Mouse (Mus musculus) small intestine, adult 2 months (tissue): ENCODE measurements around the gene Dglucy. TPM values are rescaled to one million over a fixed set of nuclear protein-coding genes. Genes with fewer than 3 reads are reported as not detected.

Experiments used
- H3K27ac ChIP-seq: fragments of 200-500 bp; 2 replicates; pipeline ENCODE4 v1.5.1; 2012; ENCODE audit warnings: low read depth, low read length, control low read depth, inconsistent platforms; ENCODE audit not compliant: insufficient read depth
- H3K27me3 ChIP-seq: fragments of 200-500 bp; 2 replicates; pipeline ENCODE4 v1.6.1; 2012; ENCODE audit warnings: mild to moderate bottlenecking, moderate library complexity, low read length, inconsistent platforms; ENCODE audit not compliant: control insufficient read depth, insufficient read depth
- H3K36me3 ChIP-seq: fragments of 200-500 bp; 2 replicates; pipeline ENCODE4 v1.6.1; 2012; ENCODE audit warnings: mild to moderate bottlenecking, low read length, control low read depth, inconsistent platforms; ENCODE audit not compliant: control insufficient read depth, insufficient read depth
- H3K4me1 ChIP-seq: fragments of 200-500 bp; 2 replicates; pipeline ENCODE4 v1.6.1; 2012; ENCODE audit warnings: low read length, inconsistent platforms, mixed read lengths; ENCODE audit not compliant: control insufficient read depth, insufficient read depth, insufficient read length
- H3K4me3 ChIP-seq: fragments of 200-500 bp; 2 replicates; pipeline ENCODE4 v1.5.1; 2012; ENCODE audit warnings: low read depth, mild to moderate bottlenecking, control low read depth, inconsistent platforms, low read length, moderate library complexity
- CTCF ChIP-seq: fragments of 200-500 bp; IDR thresholded peaks from 2 replicates; pipeline ENCODE4 v1.5.1; 2012; ENCODE audit warnings: low read depth, mild to moderate bottlenecking, control low read depth, inconsistent platforms, low read length, moderate library complexity, mixed read lengths; ENCODE audit not compliant: insufficient replicate concordance, insufficient read length; ENCODE audit errors: extremely low read depth
- POLR2A ChIP-seq: fragments of 200-500 bp; IDR thresholded peaks from 2 replicates; pipeline ENCODE4 v1.6.1; 2012; ENCODE audit warnings: low read depth, mild to moderate bottlenecking, control low read depth, inconsistent platforms, low read length, moderate library complexity
- WGBS: fragments of 180-500 bp; shearing (Covaris S2); methylation state at CpG from one replicate; pipeline ENCODE4 v1.1.7; 2018; 5-methylcytosine and 5-hydroxymethylcytosine counted together
- polyA plus RNA-seq: library from polyadenylated mRNA; depleted of rRNA; stranded (reverse); fragments of >200 nt; gene quantifications from 2 replicates; pipeline ENCODE4 v1.2.3, GENCODE M21; 2012; rRNA removed

The Dglucy gene
- polyA plus RNA-seq = 14.6 and 21.8 TPM in 2 replicates

- no peaks in the 10 kb centered on the region for H3K27me3 ChIP-seq
- WGBS = 5% methylated on average over 12 of the region's 12 CpGs
- TF ChIP-seq CTCF = no peak
- TF ChIP-seq POLR2A = peak; percentile 99
Observed at GRCm38 (mm10) chr12:100778934-100779865, at the start of gene Dglucy. TSS of gene Dglucy (plus strand) at chr12:100779057.

GRCm38 (mm10) chr12:100735156-100735555, 43.7 kb upstream of the Dglucy start:
- Histone ChIP-seq H3K4me1 (peaks cover 2% of the 10 kb centered on the region; the same call in 1 of the 2 replicates), H3K4me3 (no peak overlapping the region), H3K36me3 (no peaks in the 10 kb centered on the region), H3K27me3 (no peaks in the 10 kb centered on the region), H3K27ac (no peak overlapping the region)
- TF ChIP-seq CTCF = no peak
- no peak for TF ChIP-seq POLR2A
- 80% methylated on average over 5 of the region's 5 CpGs for WGBS

More at GRCm38 (mm10) chr12:100778934-100779865, at the start of gene Dglucy:
- Histone ChIP-seq H3K4me3 (peak within 1 kb of the TSS; percentile 71), H3K4me1 (peaks cover 41% of the 10 kb centered on the region), H3K36me3 (no peaks in the 10 kb centered on the region), H3K27ac (peak within 1 kb of the TSS; percentile 93)

GRCm38 (mm10) chr12:100735581-100735980, 43.3 kb upstream of the Dglucy start:
- Histone ChIP-seq H3K4me1 (peaks cover 2% of the 10 kb centered on the region; the same call in 1 of the 2 replicates), H3K36me3 (no peaks in the 10 kb centered on the region), H3K27ac (no peak overlapping the region), H3K27me3 (no peaks in the 10 kb centered on the region), H3K4me3 (no peak overlapping the region)
- WGBS = 77% methylated on average over 2 of the region's 2 CpGs
- TF ChIP-seq POLR2A (no peak), CTCF (no peak)

DNA sequence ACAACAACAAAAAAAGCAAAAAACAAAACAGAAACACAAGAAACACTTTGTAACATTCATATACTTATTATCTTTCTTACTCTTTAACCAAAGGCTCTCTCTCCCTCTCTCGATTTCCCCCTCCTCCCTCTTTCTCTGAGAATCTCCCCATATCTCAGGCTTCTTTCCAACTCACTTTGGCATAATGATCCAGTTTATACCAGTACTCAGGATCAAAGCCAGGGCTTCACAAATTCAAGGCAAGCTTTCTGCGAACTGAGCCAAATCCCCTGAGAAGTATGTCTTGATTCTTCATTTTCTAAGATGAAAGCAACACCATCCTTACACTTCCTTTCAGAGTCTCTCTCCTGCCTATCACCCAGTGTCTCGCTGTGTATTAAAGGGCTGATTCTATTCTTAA, 40.4 kb upstream of the Dglucy start:
- H3K4me1 ChIP-seq = 0 out of 2 replicates have a peak, but pooled peaks cover 2% of the 10 kb centered on the region
- WGBS = 73% methylated on average over 3 of the region's 3 CpGs
- H3K4me3 ChIP-seq = no peak overlapping the region
- H3K27me3 ChIP-seq = no peaks in the 10 kb centered on the region
- TF ChIP-seq CTCF = no peak
- TF ChIP-seq POLR2A = no peak
- no peaks in the 10 kb centered on the region for H3K36me3 ChIP-seq
- H3K27ac ChIP-seq = no peak overlapping the region

GRCm38 (mm10) chr12:100739011-100739570, 39.8 kb upstream of the Dglucy start:
- no peaks in the 10 kb centered on the region for H3K36me3 ChIP-seq
- H3K27me3 ChIP-seq = no peaks in the 10 kb centered on the region
- no peak overlapping the region for H3K27ac ChIP-seq
- WGBS = 74% methylated on average over 4 of the region's 4 CpGs
- no peak for TF ChIP-seq POLR2A
- no peak for TF ChIP-seq CTCF
- H3K4me1 ChIP-seq = 0 out of 2 replicates have a peak, but pooled peaks cover 2% of the 10 kb centered on the region
- no peak overlapping the region for H3K4me3 ChIP-seq

GRCm38 (mm10) chr12:100740313-100740712, 38.5 kb upstream of the Dglucy start:
- no peak for TF ChIP-seq CTCF
- no peak for TF ChIP-seq POLR2A
- Histone ChIP-seq H3K27ac (no peak overlapping the region), H3K4me3 (no peak overlapping the region), H3K4me1 (0 out of 2 replicates have a peak, but pooled peaks cover 2% of the 10 kb centered on the region), H3K36me3 (no peaks in the 10 kb centered on the region), H3K27me3 (no peaks in the 10 kb centered on the region)
- 87% methylated on average over 5 of the region's 5 CpGs for WGBS

GRCm38 (mm10) chr12:100742468-100742867, 36.4 kb upstream of the Dglucy start:
- Histone ChIP-seq H3K27ac (no peak overlapping the region), H3K4me3 (no peak overlapping the region), H3K36me3 (no peaks in the 10 kb centered on the region), H3K27me3 (no peaks in the 10 kb centered on the region), H3K4me1 (0 out of 2 replicates have a peak, but pooled peaks cover 2% of the 10 kb centered on the region)
- TF ChIP-seq CTCF (no peak), POLR2A (no peak)
- 52% methylated on average over 2 of the region's 2 CpGs for WGBS
